Mouse (Mus musculus) CH12.LX (cell line): Measurements from ENCODE around the gene Tas2r120. TPM values are rescaled to one million over a fixed set of nuclear protein-coding genes. Genes with fewer than 3 reads are reported as not detected.
"Not testable (repeated sequence)": the region's sequence is repeated elsewhere in the genome, so short reads cannot be mapped to it uniquely, and the experiment has no call there.

ENCODE experiments used
- DNase-seq: peaks from one replicate; pipeline ENCODE4 v3.0.0-alpha.2; 2013; ENCODE audit errors: extremely low read depth
- H3K27ac ChIP-seq: 2 replicates; pipeline ENCODE4 v1.5.1; 2012; ENCODE audit warnings: low read depth, mild to moderate bottlenecking, control low read depth, moderate library complexity; ENCODE audit not compliant: insufficient read depth
- H3K27me3 ChIP-seq: replicated peaks from 2 replicates; pipeline ENCODE3; 2012; ENCODE audit warnings: inconsistent platforms
- H3K36me3 ChIP-seq, 2 experiments: replicated peaks in 1 of 2; 2 replicates each; pipeline versions ENCODE3 to v1.6.1; 2012; ENCODE audit warnings: inconsistent platforms in 1 of 2, low read length in 1 of 2, mild to moderate bottlenecking in 1 of 2, mixed read lengths in 1 of 2, moderate library complexity in 1 of 2; ENCODE audit not compliant: control insufficient read depth in 1 of 2, insufficient read depth in 1 of 2
- H3K4me1 ChIP-seq, 2 experiments: 2 replicates each; pipeline ENCODE4 v1.6.1; 2012; ENCODE audit warnings: inconsistent platforms in 1 of 2, moderate library complexity in 1 of 2; ENCODE audit not compliant: insufficient read depth in 2 of 2, control insufficient read depth in 1 of 2
- H3K4me2 ChIP-seq: 2 replicates; pipeline ENCODE4 v1.6.1; 2012; ENCODE audit warnings: low read depth, mild to moderate bottlenecking, control low read depth; ENCODE audit not compliant: poor library complexity, insufficient read depth, severe bottlenecking
- H3K4me3 ChIP-seq, 3 experiments: fragments of 150-350 bp in 1 of 3; sonication (generic) in 1 of 3; replicated peaks in 1 of 3; 2 replicates each; pipeline versions ENCODE3 to v1.5.1; 2011 to 2012; ENCODE audit warnings: low read depth in 2 of 3, low read length in 2 of 3, mild to moderate bottlenecking in 2 of 3, moderate library complexity in 2 of 3, control low read depth in 1 of 3, improper control_type of control experiment in 1 of 3, inconsistent platforms in 1 of 3, mixed read lengths in 1 of 3; ENCODE audit not compliant: poor library complexity in 1 of 3
- H3K79me2 ChIP-seq: replicated peaks from 2 replicates; pipeline ENCODE4 v1.6.1; 2012; ENCODE audit warnings: mild to moderate bottlenecking, moderate library complexity; ENCODE audit not compliant: control insufficient read depth, poor library complexity, insufficient read depth, severe bottlenecking; ENCODE audit errors: extremely low read depth
- H3K9ac ChIP-seq: 2 replicates; pipeline ENCODE4 v1.6.1; 2012; ENCODE audit warnings: low read depth, mild to moderate bottlenecking, control low read depth, moderate library complexity; ENCODE audit not compliant: insufficient read depth
- H3K9me3 ChIP-seq: replicated peaks from 2 replicates; pipeline ENCODE3; 2012; ENCODE audit warnings: low read length, inconsistent platforms, mixed read lengths
- CHD2 ChIP-seq: IDR thresholded peaks from 2 replicates; pipeline ENCODE4 v1.6.1; 2011; ENCODE audit warnings: low read length, improper control_type of control experiment
- CTCF ChIP-seq, 2 experiments: IDR thresholded peaks in 1 of 2; conservative IDR thresholded peaks in 1 of 2; 2 replicates each; pipeline ENCODE4 v1.5.1; 2011 to 2012; ENCODE audit warnings: low read depth in 2 of 2, low read length in 2 of 2, improper control_type of control experiment in 1 of 2, inconsistent platforms in 1 of 2, mild to moderate bottlenecking in 1 of 2, moderate library complexity in 1 of 2
- ELF1 ChIP-seq: IDR thresholded peaks from 2 replicates; pipeline ENCODE4 v1.6.1; 2014; ENCODE audit warnings: low read depth, mild to moderate bottlenecking, inconsistent platforms, low read length, improper control_type of control experiment
- GABPA ChIP-seq: IDR thresholded peaks from 2 replicates; pipeline ENCODE4 v1.6.1; 2012; ENCODE audit warnings: low read depth, low read length, improper control_type of control experiment, inconsistent platforms; ENCODE audit not compliant: insufficient replicate concordance
- JUN ChIP-seq: IDR thresholded peaks from 2 replicates; pipeline ENCODE4 v1.6.1; 2011; ENCODE audit warnings: low read depth, mild to moderate bottlenecking, low read length, improper control_type of control experiment, moderate library complexity; ENCODE audit not compliant: insufficient read depth
- JUND ChIP-seq: conservative IDR thresholded peaks from 2 replicates; pipeline ENCODE4 v1.6.1; 2011; ENCODE audit warnings: low read depth, low read length, improper control_type of control experiment
- KAT2A ChIP-seq: IDR thresholded peaks from 2 replicates; pipeline ENCODE4 v1.6.1; 2012; ENCODE audit warnings: low read length, improper control_type of control experiment, inconsistent platforms; ENCODE audit not compliant: insufficient replicate concordance
- MAZ ChIP-seq: IDR thresholded peaks from 2 replicates; pipeline ENCODE4 v1.6.1; 2012; ENCODE audit warnings: low read depth, mild to moderate bottlenecking, inconsistent platforms, low read length, improper control_type of control experiment, moderate library complexity
- MXI1 ChIP-seq: IDR thresholded peaks from 2 replicates; pipeline ENCODE4 v1.6.1; 2011; ENCODE audit warnings: mild to moderate bottlenecking, low read depth, low read length, improper control_type of control experiment
- NRF1 ChIP-seq: IDR thresholded peaks from 2 replicates; pipeline ENCODE4 v1.6.1; 2014; ENCODE audit warnings: low read depth, mild to moderate bottlenecking, inconsistent platforms, low read length, improper control_type of control experiment, moderate library complexity
- POLR2A ChIP-seq: IDR thresholded peaks from 2 replicates; pipeline ENCODE4 v1.6.1; 2011; ENCODE audit warnings: low read depth, mild to moderate bottlenecking, improper control_type of control experiment, low read length
- POLR2AphosphoS2 ChIP-seq: IDR thresholded peaks from 2 replicates; pipeline ENCODE4 v1.6.1; 2011; ENCODE audit warnings: low read depth, low read length, improper control_type of control experiment
- RAD21 ChIP-seq: IDR thresholded peaks from 2 replicates; pipeline ENCODE4 v1.6.1; 2011; ENCODE audit warnings: low read depth, mild to moderate bottlenecking, low read length, improper control_type of control experiment, moderate library complexity
- RCOR1 ChIP-seq: conservative IDR thresholded peaks from 2 replicates; pipeline ENCODE4 v1.6.1; 2012; ENCODE audit warnings: low read depth, mild to moderate bottlenecking, inconsistent platforms, low read length, improper control_type of control experiment
- SIN3A ChIP-seq: IDR thresholded peaks from 2 replicates; pipeline ENCODE4 v1.6.1; 2012; ENCODE audit warnings: low read length, improper control_type of control experiment, inconsistent platforms
- SMC3 ChIP-seq: IDR thresholded peaks from 2 replicates; pipeline ENCODE4 v1.6.1; 2011; ENCODE audit warnings: low read depth, low read length, improper control_type of control experiment
- ZMIZ1 ChIP-seq: IDR thresholded peaks from 2 replicates; pipeline ENCODE4 v1.6.1; 2012; ENCODE audit warnings: low read depth, mild to moderate bottlenecking, inconsistent platforms, low read length, improper control_type of control experiment
- ZNF384 ChIP-seq: IDR thresholded peaks from 2 replicates; pipeline ENCODE4 v1.6.1; 2012; ENCODE audit warnings: low read depth, low read length, improper control_type of control experiment, inconsistent platforms
- dilution Hi-C: fragments of 300-500 bp; cut with MboI; formaldehyde crosslinking; loops from 2 replicates; pipeline ENCODE4 v1.14.3; 2020; ENCODE audit warnings: low sequenced_read_pairs; ENCODE audit not compliant: extremely low pct_unique_long_range_greater_than_20kb, extremely low pct_ligation_motif_present
- in situ Hi-C: fragments of 300-500 bp; cut with MboI; formaldehyde crosslinking; loops from 3 replicates; pipeline ENCODE4 v1.14.3; 2019; ENCODE audit warnings: low sequenced_read_pairs, low pct_ligation_motif_present, low pct_unique_long_range_greater_than_20kb, mixed read lengths
- polyA plus RNA-seq: library from polyadenylated mRNA; unstranded; fragments of >175 nt; gene quantifications from 2 replicates; pipeline ENCODE4 v1.2.1, GENCODE M21; 2012; ENCODE audit warnings: low read depth; ENCODE audit not compliant: insufficient read length
- total RNA-seq, 2 experiments: library from RNA; depleted of rRNA; stranded (reverse); fragments of 300-350 nt in 1 of 2; fragments of >200 nt in 1 of 2; gene quantifications; 2 replicates each; pipeline ENCODE4 v1.2.3; 2012 to 2014

The Tas2r120 gene
- not detected in 2 replicates for total RNA-seq (2012; rRNA removed)
- not detected in 2 replicates for total RNA-seq (2014; rRNA removed)
- not detected in 2 replicates for polyA plus RNA-seq

GRCm38 (mm10) chr6:132656653-132657052, at the start of gene Tas2r120:
Gene Tas2r120 (plus strand): TSS chr6:132656953.
- H3K36me3 ChIP-seq, result no peaks in the 10 kb centered on the region
- no peaks in the 10 kb centered on the region for H3K4me1 ChIP-seq
- TF ChIP-seq JUN (no peak), MAZ (no peak), SMC3 (no peak)
- no peak within 1 kb of the TSS for H3K27ac ChIP-seq
- no peak within 1 kb of the TSS for H3K4me3 ChIP-seq
- H3K79me2 ChIP-seq, result no peaks in the 10 kb centered on the region
- H3K4me2 ChIP-seq, result no peak within 1 kb of the TSS
- no peak for DNase-seq
- in situ Hi-C loops, result no loop called here
- H3K27me3 ChIP-seq, result no peaks in the 10 kb centered on the region
- peaks cover 14% of the 10 kb centered on the region for H3K9me3 ChIP-seq
- H3K9ac ChIP-seq, result no peak within 1 kb of the TSS
- dilution Hi-C loops, result no loop called here

DNA sequence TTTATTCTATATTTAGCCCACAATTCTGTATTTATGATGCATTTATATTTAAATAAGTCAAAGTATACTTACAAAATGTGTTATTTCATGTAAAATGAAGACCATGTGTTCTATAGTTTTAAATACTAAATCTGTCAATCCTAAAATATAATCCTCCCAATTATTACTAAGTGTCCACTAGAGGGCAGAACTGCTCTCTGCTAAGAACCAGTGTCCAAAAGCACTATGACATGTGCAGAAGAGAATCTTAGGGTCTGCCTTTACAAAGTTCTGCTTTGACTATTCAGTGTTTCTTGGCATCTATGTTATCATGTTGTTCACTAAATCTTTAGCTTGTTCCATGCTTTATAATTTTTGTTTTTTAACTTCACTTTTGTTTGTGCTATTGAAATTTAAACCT, 7.4 kb upstream of the Tas2r120 start:
- Histone ChIP-seq H3K4me3 (no peak overlapping the region), H3K79me2 (no peaks in the 10 kb centered on the region), H3K9ac (no peak overlapping the region), H3K4me1 (no peaks in the 10 kb centered on the region), H3K9me3 (peaks cover 5% of the 10 kb centered on the region), H3K4me2 (no peak overlapping the region), H3K27ac (no peak overlapping the region), H3K36me3 (no peaks in the 10 kb centered on the region), H3K27me3 (no peaks in the 10 kb centered on the region)
- dilution Hi-C loops, result no loop called here
- in situ Hi-C loops, result no loop called here
- TF ChIP-seq RAD21 (peak; percentile 32), CTCF (conservative IDR thresholded peaks at IDR 0.05 in 1 of 2, IDR thresholded peaks at IDR 0.05 in 1 of 2; ENCODE audit: low read depth in 2 of 2, low read length in 2 of 2) (peak; percentile 11 to 39; a peak in 2 of 4 replicates), NRF1 (no peak)
- DNase-seq, result peak; percentile 10

DNA sequence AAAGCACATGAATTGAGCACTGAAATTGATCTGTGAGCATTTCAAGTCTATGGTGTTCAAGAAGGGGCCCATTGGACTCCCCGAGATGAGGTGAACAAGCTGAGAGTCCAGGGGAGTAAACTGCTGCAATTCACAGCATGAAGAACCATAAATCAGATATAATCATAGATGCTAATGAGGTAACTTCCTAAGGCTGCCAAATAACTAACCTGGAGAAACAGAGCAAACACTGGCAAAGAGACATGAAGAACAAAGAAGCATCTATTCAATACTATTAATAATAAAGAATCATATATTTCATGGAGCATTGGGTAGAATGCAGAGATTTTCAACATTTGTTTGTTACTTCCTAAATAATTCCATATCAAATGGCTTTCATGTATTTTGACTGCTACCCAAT, 5.3 kb upstream of the Tas2r120 start, which contains the start of gene A630073D07Rik:
A630073D07Rik (minus strand) TSS at position 101 of the 400 bp plus-strand sequence.
- no peak for DNase-seq
- no peaks in the 10 kb centered on the region for H3K36me3 ChIP-seq
- dilution Hi-C loops, result no loop called here

GRCm38 (mm10) chr6:132691596-132691995, 34.8 kb downstream of the Tas2r120 start:
- H3K27ac ChIP-seq, H3K9me3 ChIP-seq, H3K79me2 ChIP-seq, H3K36me3 ChIP-seq, H3K9ac ChIP-seq, H3K4me3 ChIP-seq, DNase-seq, H3K4me2 ChIP-seq, dilution Hi-C loops, in situ Hi-C loops, H3K4me1 ChIP-seq, H3K27me3 ChIP-seq: not testable (repeated sequence)

More for the DNA sequence above, 5.3 kb upstream of the Tas2r120 start, which contains the start of gene A630073D07Rik:
- Histone ChIP-seq H3K4me1 (no peaks in the 10 kb centered on the region), H3K27me3 (no peaks in the 10 kb centered on the region), H3K9me3 (peaks cover under 1% of the 10 kb centered on the region), H3K4me2 (no peak within 1 kb of the TSS), H3K4me3 (no peak within 1 kb of the TSS), H3K27ac (no peak within 1 kb of the TSS), H3K79me2 (no peaks in the 10 kb centered on the region), H3K9ac (no peak within 1 kb of the TSS)
- TF ChIP-seq ZNF384 (no peak), POLR2A (no peak), KAT2A (no peak), ELF1 (no peak), SIN3A (no peak), MAZ (no peak), CHD2 (no peak), MXI1 (no peak), RCOR1 (no peak), GABPA (no peak), NRF1 (no peak), POLR2AphosphoS2 (no peak), JUND (no peak), ZMIZ1 (no peak)
- in situ Hi-C loops, result no loop called here
